Mouse (Mus musculus) megakaryocyte, embryonic 14.5 days (primary cell): Measurements from ENCODE around the gene Hsd3b6.

Source experiments
- FLI1 ChIP-seq: IDR thresholded peaks from 2 replicates; pipeline ENCODE4 v1.6.1; 2012; ENCODE audit warnings: low read length, inconsistent platforms, mixed read lengths
- GATA1 ChIP-seq: IDR thresholded peaks from 3 replicates; pipeline ENCODE4 v1.6.1; 2012; ENCODE audit warnings: mixed read lengths, low read length, inconsistent platforms, borderline replicate concordance

GRCm38 (mm10) chr3:98756836-98757235, 57.4 kb downstream of the Hsd3b6 start:
- TF ChIP-seq GATA1, result no peak
- no peak for TF ChIP-seq FLI1
